Mouse (Mus musculus) testis, adult 10 weeks (tissue): ENCODE data around the gene Dpysl5. TPM values are rescaled to one million over a fixed set of nuclear protein-coding genes. Genes with fewer than 3 reads are reported as not detected.

Experiments
- polyA plus RNA-seq: library from polyadenylated mRNA; stranded (reverse); fragments of 350-450 nt; fragmentation: Illumina TruSeq; extraction: RNeasy Lipid Tissue Mini Kit (QIAGEN cat#74804); gene quantifications from one replicate; pipeline ENCODE4 v1.2.3, GENCODE M21; 2014; ENCODE audit warnings: low read depth, low replicate concordance

Gene Dpysl5
- 4.0 TPM for polyA plus RNA-seq

GRCm38 (mm10) chr5:30711147-30712001 lies at the start of gene Dpysl5:
Gene Dpysl5, plus strand, starts transcription at chr5:30711564.

GRCm38 (mm10) chr5:30666391-30667195 lies 44.8 kb upstream of the Dpysl5 start, which contains the start of gene Cenpa:
Gene Cenpa, plus strand, starts transcription at chr5:30666777.

GRCm38 (mm10) chr5:30814424-30815119 lies 103.2 kb downstream of the Dpysl5 start, which contains the start of gene Mapre3:
Gene Mapre3, plus strand, starts transcription at chr5:30814641.

Other genes with a start within 250 kb of the Dpysl5 start
- not detected for gene Otof, start 249.6 kb upstream of the Dpysl5 start, polyA plus RNA-seq
- 42.0 TPM for gene 1700001C02Rik, start 245.5 kb upstream of the Dpysl5 start, polyA plus RNA-seq
- 11.5 TPM for gene Cib4, start 165.7 kb upstream of the Dpysl5 start, polyA plus RNA-seq
- gene Kcnk3, start 123.4 kb upstream of the Dpysl5 start, polyA plus RNA-seq = 0.21 TPM
- gene Slc35f6, start 63.6 kb upstream of the Dpysl5 start, polyA plus RNA-seq = 6.0 TPM
- gene Cenpa, start 44.8 kb upstream of the Dpysl5 start, polyA plus RNA-seq = 4.2 TPM
- 111 TPM for gene Mapre3, start 103.1 kb downstream of the Dpysl5 start, polyA plus RNA-seq
- 30.4 TPM for gene Tmem214, start 156.4 kb downstream of the Dpysl5 start, polyA plus RNA-seq
- 110 TPM for gene Agbl5, start 177.1 kb downstream of the Dpysl5 start, polyA plus RNA-seq
- 132 TPM for gene Ost4, start 196.2 kb downstream of the Dpysl5 start, polyA plus RNA-seq
- not detected for gene Emilin1, start 201.8 kb downstream of the Dpysl5 start, polyA plus RNA-seq
- gene Khk, start 209.9 kb downstream of the Dpysl5 start, polyA plus RNA-seq = 0.50 TPM
- gene Cgref1, start 234.0 kb downstream of the Dpysl5 start, polyA plus RNA-seq = not detected
- gene Preb, start 248.8 kb downstream of the Dpysl5 start, polyA plus RNA-seq = 7.0 TPM